Mouse (Mus musculus): ENCODE measurements around the gene Slc4a1. TPM values are rescaled to one million over a fixed set of nuclear protein-coding genes. Genes with fewer than 3 reads are reported as not detected.
A peak's percentile ranks its signal among the peaks of the same experiment; 100 is the strongest.

The Slc4a1 gene
- total and polyA plus RNA-seq, 3 experiments = 1.1 to 596 (median 2.9) TPM

DNA sequence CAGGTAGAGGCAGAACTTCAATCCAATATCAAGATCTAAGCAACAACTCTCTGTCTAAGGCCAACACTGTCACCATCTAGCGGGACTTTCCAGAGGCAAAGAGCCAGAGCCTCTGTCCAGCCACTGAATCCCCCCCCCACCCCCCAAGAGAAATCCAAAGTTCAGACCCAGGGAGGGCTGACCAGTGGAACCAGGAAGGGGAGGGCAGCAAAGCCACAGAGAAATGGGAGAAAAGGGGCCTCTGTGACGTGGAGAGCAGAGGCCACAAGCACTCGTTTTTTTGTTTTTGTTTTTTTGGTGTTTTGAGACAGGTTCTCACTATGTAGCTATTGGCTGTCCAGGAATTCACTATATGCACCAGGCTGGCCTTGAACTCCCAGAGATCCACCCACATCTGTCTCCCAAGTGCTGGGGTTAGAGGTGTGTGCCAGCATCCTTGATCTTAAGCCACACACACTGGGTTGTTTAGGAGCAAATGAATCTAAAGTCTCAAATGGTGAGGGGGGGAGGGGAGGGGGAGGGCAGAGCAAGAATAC, 43.9 kb upstream of the Slc4a1 start:
- H3K4me3 ChIP-seq (ENCODE audit: low read depth, low read length) = no peak overlapping the region
- no peak for DNase-seq (ENCODE audit: low spot score)
- peaks cover 51% of the 10 kb centered on the region for H3K4me1 ChIP-seq (ENCODE audit: insufficient read depth, low read depth, low read length)
- H3K9me3 ChIP-seq (replicated peaks) = no peaks in the 10 kb centered on the region
- H3K27me3 ChIP-seq (ENCODE audit: insufficient read depth, low read length) = peaks cover 17% of the 10 kb centered on the region
- TF ChIP-seq GATA2 (IDR thresholded peaks at IDR 0.05; ENCODE audit: borderline replicate concordance, low read depth, low read length) (no peak), GATA1 (IDR thresholded peaks at IDR 0.05; ENCODE audit: borderline replicate concordance, low read length) (no peak), CTCF (IDR thresholded peaks at IDR 0.05; ENCODE audit: low read depth, low read length) (no peak), POLR2AphosphoS5 (IDR thresholded peaks at IDR 0.05; ENCODE audit: insufficient replicate concordance, low read depth, low read length) (no peak), TAL1 (conservative IDR thresholded peaks at IDR 0.05; ENCODE audit: low read depth, low read length) (no peak)
- peaks cover 14% of the 10 kb centered on the region for H3K36me3 ChIP-seq (replicated peaks)
- no peak for ATAC-seq (ENCODE audit: extremely low read depth, insufficient number of reproducible peaks, low FRiP score, poor library complexity, severe bottlenecking)

DNA sequence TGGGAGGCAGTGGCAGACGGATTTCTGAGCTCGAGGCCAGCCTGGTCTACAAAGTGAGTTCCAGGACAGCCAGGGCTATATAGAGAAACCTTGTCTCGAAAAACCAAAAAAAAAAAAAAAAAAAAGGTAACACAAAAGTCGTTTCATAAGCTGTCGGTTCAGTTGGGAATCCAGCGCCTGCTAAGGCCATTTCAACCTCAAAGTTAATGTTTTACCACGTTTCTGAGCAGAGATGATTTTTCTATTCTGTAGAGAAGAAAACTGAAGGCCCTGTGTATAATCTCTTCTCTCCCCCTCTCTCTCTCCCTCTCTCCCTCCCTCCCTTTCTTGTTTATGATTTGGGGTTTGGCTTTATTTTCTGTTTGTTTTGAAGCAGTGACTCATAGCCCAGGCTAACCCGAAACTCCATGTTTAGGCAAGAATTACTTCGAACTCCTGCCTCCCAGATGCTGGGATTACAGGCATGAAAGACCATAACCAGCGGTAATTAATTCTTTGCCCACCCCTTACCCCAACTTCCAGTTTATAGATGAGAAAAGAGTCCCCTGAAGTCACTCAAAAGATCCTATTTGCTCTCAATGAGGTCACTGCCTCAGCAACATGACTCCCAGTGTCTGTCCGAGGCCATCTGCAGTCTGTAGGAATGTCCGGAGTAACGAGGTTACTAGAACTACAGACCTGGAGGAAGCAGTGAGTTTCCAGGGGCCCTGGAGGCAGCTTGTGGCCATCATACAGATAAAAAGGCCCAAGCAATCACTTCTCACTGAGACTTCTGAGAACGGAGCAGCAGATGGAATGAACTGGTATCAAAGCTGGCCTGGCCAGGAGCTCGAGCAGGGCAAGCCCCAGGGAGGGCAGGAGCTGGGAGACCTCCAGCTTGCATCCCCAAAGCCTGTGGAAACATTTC, 43.1 kb upstream of the Slc4a1 start:
- peaks cover 12% of the 10 kb centered on the region for H3K27me3 ChIP-seq (ENCODE audit: insufficient read depth, low read length)
- H3K9me3 ChIP-seq (replicated peaks) = no peaks in the 10 kb centered on the region
- TF ChIP-seq CTCF (IDR thresholded peaks at IDR 0.05; ENCODE audit: low read depth, low read length) (no peak), POLR2AphosphoS5 (IDR thresholded peaks at IDR 0.05; ENCODE audit: insufficient replicate concordance, low read depth, low read length) (no peak), TAL1 (conservative IDR thresholded peaks at IDR 0.05; ENCODE audit: low read depth, low read length) (no peak), GATA2 (IDR thresholded peaks at IDR 0.05; ENCODE audit: borderline replicate concordance, low read depth, low read length) (no peak), GATA1 (IDR thresholded peaks at IDR 0.05; ENCODE audit: borderline replicate concordance, low read length) (no peak)
- DNase-seq (ENCODE audit: low spot score) = no peak
- H3K4me1 ChIP-seq (ENCODE audit: insufficient read depth, low read depth, low read length) = peaks cover 54% of the 10 kb centered on the region
- peak overlapping the region; percentile 84; the same call in 1 of the 2 replicates for H3K4me3 ChIP-seq (ENCODE audit: low read depth, low read length)
- H3K36me3 ChIP-seq (replicated peaks) = peaks cover 22% of the 10 kb centered on the region
- no peak for ATAC-seq (ENCODE audit: extremely low read depth, insufficient number of reproducible peaks, low FRiP score, poor library complexity, severe bottlenecking)

DNA sequence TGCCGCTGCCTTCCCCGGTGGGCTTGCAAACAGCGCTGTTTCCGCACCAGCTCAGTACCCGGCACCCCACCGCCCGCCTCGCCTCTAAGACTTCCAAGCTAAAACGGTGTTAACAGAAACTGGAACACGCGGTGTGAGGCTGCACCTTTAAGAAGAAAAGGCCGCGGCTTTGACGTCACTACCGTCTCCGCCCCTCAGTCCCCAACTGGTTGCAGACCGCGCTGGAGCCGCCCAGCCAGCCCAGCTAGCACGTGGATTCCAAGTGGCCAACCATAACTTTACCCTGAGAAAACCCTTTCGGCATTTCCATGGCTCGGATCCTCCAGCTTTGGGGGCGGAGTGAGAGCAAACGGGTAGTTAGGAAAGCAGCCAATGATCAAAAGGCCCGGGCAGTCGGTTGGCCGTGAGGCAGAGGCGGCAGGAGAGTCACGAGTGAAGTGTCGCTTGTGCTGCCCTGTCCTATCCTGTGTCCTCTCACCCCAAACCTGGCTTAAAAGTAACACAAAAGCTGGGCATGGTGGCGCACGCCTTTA, 42.4 kb upstream of the Slc4a1 start:
- H3K36me3 ChIP-seq (replicated peaks) = peaks cover 29% of the 10 kb centered on the region
- peaks cover 54% of the 10 kb centered on the region for H3K4me1 ChIP-seq (ENCODE audit: insufficient read depth, low read depth, low read length)
- DNase-seq (ENCODE audit: low spot score) (peak; percentile 95), ATAC-seq (ENCODE audit: extremely low read depth, insufficient number of reproducible peaks, low FRiP score, poor library complexity, severe bottlenecking) (peak; percentile 87)
- H3K4me3 ChIP-seq (ENCODE audit: low read depth, low read length) = peak overlapping the region; percentile 84
- no peaks in the 10 kb centered on the region for H3K9me3 ChIP-seq (replicated peaks)
- no peak for TF ChIP-seq POLR2AphosphoS5 (IDR thresholded peaks at IDR 0.05; ENCODE audit: insufficient replicate concordance, low read depth, low read length)
- no peak for TF ChIP-seq GATA2 (IDR thresholded peaks at IDR 0.05; ENCODE audit: borderline replicate concordance, low read depth, low read length)
- TF ChIP-seq TAL1 (conservative IDR thresholded peaks at IDR 0.05; ENCODE audit: low read depth, low read length) = no peak
- no peak for TF ChIP-seq GATA1 (IDR thresholded peaks at IDR 0.05; ENCODE audit: borderline replicate concordance, low read length)
- TF ChIP-seq CTCF (IDR thresholded peaks at IDR 0.05; ENCODE audit: low read depth, low read length) = no peak
- H3K27me3 ChIP-seq (ENCODE audit: insufficient read depth, low read length) = peaks cover 6% of the 10 kb centered on the region

DNA sequence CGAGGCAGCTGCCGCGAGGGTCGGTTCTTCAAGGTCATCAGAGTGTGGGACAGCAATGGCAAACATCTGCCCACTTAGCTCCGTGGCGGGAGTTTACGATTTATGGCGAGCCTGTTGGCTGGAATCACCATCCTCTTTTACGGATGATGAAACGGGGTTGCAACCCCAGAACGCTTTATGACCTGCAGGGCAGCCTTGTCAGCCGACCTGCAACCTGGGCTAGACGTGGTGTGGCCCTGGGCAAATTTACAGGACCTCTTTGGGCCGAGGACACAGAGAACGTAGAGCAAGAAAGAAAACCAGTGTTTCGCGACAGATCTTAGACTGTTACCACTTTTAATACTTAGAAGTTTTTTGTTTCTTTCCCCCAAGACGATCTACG, 41.8 kb upstream of the Slc4a1 start, which contains the start of gene Slc25a39:
TSS of gene Slc25a39 (minus strand) at position 113 of the 382 bp plus-strand sequence.
- DNase-seq (ENCODE audit: low spot score) (peak; percentile 45), ATAC-seq (ENCODE audit: extremely low read depth, insufficient number of reproducible peaks, low FRiP score, poor library complexity, severe bottlenecking) (no peak)
- H3K36me3 ChIP-seq (replicated peaks) = peaks cover 35% of the 10 kb centered on the region
- no peaks in the 10 kb centered on the region for H3K9me3 ChIP-seq (replicated peaks)
- peaks cover 54% of the 10 kb centered on the region for H3K4me1 ChIP-seq (ENCODE audit: insufficient read depth, low read depth, low read length)
- TF ChIP-seq CTCF (IDR thresholded peaks at IDR 0.05; ENCODE audit: low read depth, low read length) (no peak), POLR2AphosphoS5 (IDR thresholded peaks at IDR 0.05; ENCODE audit: insufficient replicate concordance, low read depth, low read length) (no peak)
- H3K27me3 ChIP-seq (ENCODE audit: insufficient read depth, low read length) = peaks cover under 1% of the 10 kb centered on the region
- H3K4me3 ChIP-seq (ENCODE audit: low read depth, low read length) = peak within 1 kb of the TSS; percentile 84

DNA sequence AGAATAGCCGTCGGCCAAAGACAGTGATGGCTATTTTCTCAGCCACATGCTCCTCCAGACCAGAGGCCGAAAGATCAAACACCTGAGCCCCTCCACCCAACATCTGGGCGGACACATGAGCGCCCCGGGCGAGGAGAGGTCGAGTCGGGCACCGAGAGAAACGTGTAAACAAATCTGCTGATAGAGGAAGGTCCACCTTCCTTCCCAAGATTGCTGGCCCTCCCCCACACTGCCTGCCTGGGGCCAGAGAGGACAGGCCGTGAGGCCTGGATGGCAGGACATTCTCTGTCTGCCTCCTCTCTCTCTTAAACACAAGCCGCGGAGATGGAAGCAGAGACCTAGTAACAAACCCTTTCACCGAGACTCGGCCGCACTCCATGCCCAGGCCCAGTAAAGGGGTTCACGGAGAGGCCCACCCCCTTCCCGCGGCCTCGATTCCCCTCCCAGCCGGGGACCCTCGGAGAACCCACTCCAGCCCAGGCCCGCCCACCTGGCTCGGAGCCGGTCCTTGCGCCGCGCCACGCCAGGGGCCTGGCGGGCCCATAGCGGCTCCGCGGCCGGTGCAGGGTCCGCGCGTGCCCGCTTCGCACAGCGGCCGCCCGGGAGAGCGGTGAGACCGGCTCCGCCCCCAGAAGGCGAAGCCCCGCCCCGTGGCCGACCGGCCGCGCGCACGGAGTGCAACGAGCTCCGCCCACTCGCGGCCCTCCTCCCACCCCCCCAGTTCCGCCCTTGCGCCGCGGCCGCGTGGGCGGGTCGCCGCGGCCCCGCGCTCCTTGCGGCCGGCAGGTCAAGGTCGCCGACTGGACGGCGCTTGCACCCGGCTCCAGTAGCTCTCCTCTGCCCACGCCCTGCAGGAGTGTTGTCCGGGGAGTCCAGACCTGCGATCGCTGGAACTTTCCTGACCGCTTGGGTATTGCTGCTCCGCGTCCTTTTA, 41.2 kb upstream of the Slc4a1 start:
- peaks cover 54% of the 10 kb centered on the region for H3K4me1 ChIP-seq (ENCODE audit: insufficient read depth, low read depth, low read length)
- no peak for TF ChIP-seq CTCF (IDR thresholded peaks at IDR 0.05; ENCODE audit: low read depth, low read length)
- TF ChIP-seq POLR2AphosphoS5 (IDR thresholded peaks at IDR 0.05; ENCODE audit: insufficient replicate concordance, low read depth, low read length) = no peak
- no peak for TF ChIP-seq GATA1 (IDR thresholded peaks at IDR 0.05; ENCODE audit: borderline replicate concordance, low read length)
- TF ChIP-seq TAL1 (conservative IDR thresholded peaks at IDR 0.05; ENCODE audit: low read depth, low read length) = no peak
- no peak for TF ChIP-seq GATA2 (IDR thresholded peaks at IDR 0.05; ENCODE audit: borderline replicate concordance, low read depth, low read length)
- H3K36me3 ChIP-seq (replicated peaks) = peaks cover 41% of the 10 kb centered on the region
- no peaks in the 10 kb centered on the region for H3K9me3 ChIP-seq (replicated peaks)
- DNase-seq (ENCODE audit: low spot score) (peak; percentile 94), ATAC-seq (ENCODE audit: extremely low read depth, insufficient number of reproducible peaks, low FRiP score, poor library complexity, severe bottlenecking) (0 out of 2 replicates have a peak, but pooled peaks have one; percentile 18)
- no peaks in the 10 kb centered on the region; the same call in none of the 2 replicates for H3K27me3 ChIP-seq (ENCODE audit: insufficient read depth, low read length)
- peak overlapping the region; percentile 84 for H3K4me3 ChIP-seq (ENCODE audit: low read depth, low read length)
